Mouse (Mus musculus): ENCODE data around the gene 2310061I04Rik.
"Not testable (repeated sequence)": the region's sequence is repeated elsewhere in the genome, so short reads cannot be mapped to it uniquely, and the experiment has no call there.

Gene 2310061I04Rik

GRCm38 (mm10) chr17:35896781-35897643, at the start of gene 2310061I04Rik:
Gene 2310061I04Rik, minus strand, starts transcription at chr17:35897431.
- DNase-seq (ENCODE audit: low spot score in 2 of 2), result peak; percentile 72 to 93

- no peak for DNase-seq (ENCODE audit: low spot score in 2 of 2)
Observed at GRCm38 (mm10) chr17:35939941-35940340, 42.7 kb upstream of the 2310061I04Rik start.

- DNase-seq (ENCODE audit: low spot score in 2 of 2), result no peak
Observed at GRCm38 (mm10) chr17:35939108-35939507, 41.9 kb upstream of the 2310061I04Rik start.

GRCm38 (mm10) chr17:35937700-35938348, 40.6 kb upstream of the 2310061I04Rik start:
- DNase-seq (ENCODE audit: low spot score in 2 of 2), result peak in 1 of 2 experiments; percentile 35

- not testable (repeated sequence) for DNase-seq (ENCODE audit: low spot score in 2 of 2)
Observed at GRCm38 (mm10) chr17:35935763-35936162, 38.5 kb upstream of the 2310061I04Rik start.

- DNase-seq (ENCODE audit: low spot score in 2 of 2), result no peak
Observed at GRCm38 (mm10) chr17:35932608-35933007, 35.4 kb upstream of the 2310061I04Rik start.

- no peak for DNase-seq (ENCODE audit: low spot score in 2 of 2)
Observed at GRCm38 (mm10) chr17:35930627-35931026, 33.4 kb upstream of the 2310061I04Rik start.

GRCm38 (mm10) chr17:35929534-35929933, 32.3 kb upstream of the 2310061I04Rik start:
- no peak for DNase-seq (ENCODE audit: low spot score in 2 of 2)

- no peak for DNase-seq (ENCODE audit: low spot score in 2 of 2)
Observed at GRCm38 (mm10) chr17:35927471-35927870, 30.2 kb upstream of the 2310061I04Rik start.

- DNase-seq (ENCODE audit: low spot score in 2 of 2), result no peak
Observed at GRCm38 (mm10) chr17:35923281-35923680, 26.1 kb upstream of the 2310061I04Rik start.

GRCm38 (mm10) chr17:35922566-35922965, 25.3 kb upstream of the 2310061I04Rik start:
- no peak for DNase-seq (ENCODE audit: low spot score in 2 of 2)

- DNase-seq (ENCODE audit: low spot score in 2 of 2), result no peak
Observed at GRCm38 (mm10) chr17:35921710-35922109, 24.5 kb upstream of the 2310061I04Rik start.

- DNase-seq (ENCODE audit: low spot score in 2 of 2), result peak in 1 of 2 experiments; percentile 38
Observed at GRCm38 (mm10) chr17:35920862-35921562, 23.8 kb upstream of the 2310061I04Rik start.

GRCm38 (mm10) chr17:35920384-35920783, 23.2 kb upstream of the 2310061I04Rik start:
- DNase-seq (ENCODE audit: low spot score in 2 of 2), result no peak

GRCm38 (mm10) chr17:35919864-35920301, 22.7 kb upstream of the 2310061I04Rik start:
- DNase-seq (ENCODE audit: low spot score in 2 of 2), result no peak

- DNase-seq (ENCODE audit: low spot score in 2 of 2), result peak; percentile 70 to 90
Observed at GRCm38 (mm10) chr17:35919060-35919715, 22.0 kb upstream of the 2310061I04Rik start.

- peak in 1 of 2 experiments; percentile 34 for DNase-seq (ENCODE audit: low spot score in 2 of 2)
Observed at GRCm38 (mm10) chr17:35918276-35919059, 21.2 kb upstream of the 2310061I04Rik start.

- peak in 1 of 2 experiments; percentile 66 for DNase-seq (ENCODE audit: low spot score in 2 of 2)
Observed at GRCm38 (mm10) chr17:35917463-35918251, 20.4 kb upstream of the 2310061I04Rik start.

- no peak for DNase-seq (ENCODE audit: low spot score in 2 of 2)
Observed at GRCm38 (mm10) chr17:35917143-35917462, 19.9 kb upstream of the 2310061I04Rik start.

Data from cerebellum, postnatal 4 days (tissue).